In genomic region chr1:24055706-24056105, GRCm38 (mm10) we compare ENCODE assay signal across 21 mouse cellular contexts.
"Had no signal": no experiment of that assay in that cellular context is flagged by ENCODE, and none has a peak within 500 bp of the region (broad histone marks: within the 10 kb centered on the region; RNA-seq: fewer than 3 reads in every experiment).

No protein-coding gene starts in this region.

- ATAC-seq: forebrain, embryonic 13.5 days; forebrain, embryonic 14.5 days; forebrain, embryonic 15.5 days; forebrain, embryonic 16.5 days; forebrain, postnatal 0 days had no signal

- DNase-seq: cerebellum, adult 8-10 months; cerebellum, adult 9-10 months; cerebellum, adult 9-11 months; cerebellum, postnatal 10 days; cerebellum, postnatal 14 days; cerebellum, postnatal 25 days; cerebellum, postnatal 36 days; embryo, embryonic 11 days; forebrain, postnatal 0 days; gastrocnemius, adult 2 months; gastrocnemius, postnatal 10 days; gastrocnemius, postnatal 14 days; gastrocnemius, postnatal 25 days; gastrocnemius, postnatal 36 days; heart, adult 11 months; heart, adult 18-20 months; heart, adult 2 months had no signal
